Mouse (Mus musculus) embryonic fibroblast, embryonic 13.5 days (primary cell): Measurements from ENCODE around the gene Fam189a1.

Experiments
- CTCF ChIP-seq: IDR thresholded peaks from 2 replicates; pipeline ENCODE4 v1.5.1; 2011; ENCODE audit warnings: mild to moderate bottlenecking, control low read depth, low read length, moderate library complexity, borderline replicate concordance; ENCODE audit not compliant: insufficient read depth
- POLR2A ChIP-seq: IDR thresholded peaks from 2 replicates; pipeline ENCODE4 v1.6.1; 2011; ENCODE audit warnings: low read depth, mild to moderate bottlenecking, control low read depth, low read length, moderate library complexity

DNA sequence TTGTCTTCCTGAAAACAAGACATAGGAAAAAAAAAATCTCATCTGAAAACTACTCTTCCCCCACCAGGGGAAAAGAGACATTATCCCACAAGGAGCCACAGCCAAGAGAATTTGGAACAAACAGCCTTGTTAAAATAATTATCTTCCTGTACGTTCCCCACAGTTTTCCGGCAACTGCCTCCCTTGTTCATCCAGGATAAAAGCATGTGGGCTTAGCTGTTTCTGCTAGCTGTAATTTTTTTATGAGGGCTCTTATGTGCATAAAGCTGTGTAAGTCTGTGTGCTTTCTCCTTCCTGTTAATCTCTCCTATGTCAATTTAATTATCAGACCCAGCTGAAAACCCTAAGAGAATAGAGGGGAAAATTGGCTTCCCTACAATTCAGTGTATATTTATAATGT lies 241.2 kb downstream of the Fam189a1 start:
- TF ChIP-seq POLR2A (no peak), CTCF (no peak)
